Mouse (Mus musculus) neutrophil, adult 5-6 weeks (primary cell): ENCODE measurements around the gene Ctnnbl1. TPM values are rescaled to one million over a fixed set of nuclear protein-coding genes. Genes with fewer than 3 reads are reported as not detected.

Source experiments
- ATAC-seq: fragments of 151-379, 151-347 bp; 2 replicates; pipeline ENCODE4 v1.8.0; 2017; ENCODE audit warnings: mild to moderate bottlenecking, moderate TSS enrichment; ENCODE audit not compliant: insufficient number of reproducible peaks, poor library complexity, low FRiP score, severe bottlenecking; ENCODE audit errors: extremely low read depth
- total RNA-seq: library from RNA; stranded (forward); fragments of 200-1000 nt; gene quantifications from 2 replicates; pipeline ENCODE4 v1.2.3, GENCODE M21; 2017

Gene Ctnnbl1
- total RNA-seq, 1 experiment from 2014 or later = 31.5 TPM

DNA sequence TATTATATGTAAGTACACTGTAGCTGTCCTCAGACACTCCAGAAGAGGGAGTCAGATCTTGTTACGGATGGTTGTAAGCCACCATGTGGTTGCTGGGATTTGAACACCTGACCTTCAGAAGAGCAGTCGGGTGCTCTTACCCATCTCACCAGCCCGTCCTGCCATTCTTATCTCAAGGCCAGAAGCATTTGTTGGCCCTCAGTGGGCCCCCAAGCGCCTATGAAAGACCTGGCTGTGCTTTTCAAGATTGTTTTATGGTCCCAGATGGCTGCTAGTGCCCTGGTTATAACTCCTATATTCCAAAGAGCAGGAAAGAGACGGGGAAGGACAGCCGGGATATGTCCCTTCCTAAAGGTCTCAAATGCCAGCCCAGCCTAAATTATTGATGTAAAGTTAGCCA lies 118.6 kb downstream of the Ctnnbl1 start:
- no peak for ATAC-seq

DNA sequence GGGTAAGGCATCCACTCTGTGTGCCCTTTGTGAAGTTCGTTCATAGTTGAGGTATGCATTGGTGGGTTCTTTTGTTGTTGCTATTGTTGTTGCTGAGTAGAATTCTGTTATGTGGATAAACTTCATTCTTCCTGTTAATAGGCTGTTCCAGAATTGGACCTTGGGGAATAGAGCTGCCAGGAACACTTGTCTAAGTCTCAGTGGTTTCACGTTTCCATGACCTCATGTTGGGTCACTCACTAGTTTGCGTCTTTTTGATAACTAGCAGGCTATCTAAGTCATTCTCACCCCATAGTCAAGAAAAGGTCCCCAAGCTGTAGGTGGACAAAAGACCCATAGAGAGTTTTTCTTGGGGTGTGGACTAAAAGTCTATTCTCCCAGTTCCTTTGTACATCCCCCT lies 120.3 kb downstream of the Ctnnbl1 start:
- ATAC-seq = no peak

DNA sequence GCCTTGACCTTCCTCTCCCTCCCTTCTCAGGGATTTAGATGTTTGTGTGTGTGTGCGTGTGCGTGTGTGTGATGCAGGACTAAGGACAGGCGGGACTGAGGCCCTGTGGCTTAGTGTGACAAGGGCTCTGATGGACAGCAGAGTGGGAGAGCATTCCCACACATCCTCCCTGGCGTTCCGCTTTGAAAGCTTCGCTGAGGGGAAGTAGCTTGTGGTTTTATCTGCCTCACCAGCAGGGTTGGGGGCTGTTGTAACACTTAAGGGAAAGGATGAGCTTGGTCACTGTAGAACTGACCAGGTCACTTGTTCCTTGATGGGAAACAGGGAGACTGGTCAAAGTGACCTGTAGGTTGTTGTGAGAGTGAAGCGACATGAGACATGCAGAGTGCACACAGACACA lies 121.1 kb downstream of the Ctnnbl1 start:
- ATAC-seq = no peak

DNA sequence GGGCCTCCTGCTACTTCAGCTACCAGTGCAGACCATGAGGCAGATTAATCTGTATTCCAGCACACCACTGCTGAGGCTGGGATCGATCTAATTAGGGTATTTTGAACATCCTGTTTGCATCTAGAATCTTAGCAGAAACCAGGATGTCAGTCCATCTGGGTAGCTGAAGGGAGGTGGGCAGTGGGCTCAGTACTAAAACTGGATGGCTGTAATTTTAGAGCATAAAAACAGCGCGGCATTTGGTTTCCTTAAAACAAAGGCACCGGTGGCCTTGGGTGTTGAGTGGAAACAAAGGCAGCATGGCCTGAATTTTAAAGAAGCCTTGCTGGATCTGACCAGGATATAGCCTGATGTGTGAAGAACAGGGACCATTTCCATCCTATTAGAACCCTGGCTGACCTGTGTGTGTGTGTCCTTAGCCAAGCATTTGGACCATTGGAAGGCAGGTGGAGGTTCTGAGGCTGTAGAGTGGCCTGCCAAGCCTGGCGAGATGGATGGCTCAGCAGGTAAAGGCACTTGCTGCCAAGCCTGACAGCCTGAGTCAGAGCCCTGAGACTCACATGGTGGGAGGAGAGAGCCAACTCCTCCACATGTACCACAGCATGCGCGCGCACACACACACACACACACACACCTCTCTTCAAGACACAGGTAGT lies 122.0 kb downstream of the Ctnnbl1 start:
- no peak for ATAC-seq

DNA sequence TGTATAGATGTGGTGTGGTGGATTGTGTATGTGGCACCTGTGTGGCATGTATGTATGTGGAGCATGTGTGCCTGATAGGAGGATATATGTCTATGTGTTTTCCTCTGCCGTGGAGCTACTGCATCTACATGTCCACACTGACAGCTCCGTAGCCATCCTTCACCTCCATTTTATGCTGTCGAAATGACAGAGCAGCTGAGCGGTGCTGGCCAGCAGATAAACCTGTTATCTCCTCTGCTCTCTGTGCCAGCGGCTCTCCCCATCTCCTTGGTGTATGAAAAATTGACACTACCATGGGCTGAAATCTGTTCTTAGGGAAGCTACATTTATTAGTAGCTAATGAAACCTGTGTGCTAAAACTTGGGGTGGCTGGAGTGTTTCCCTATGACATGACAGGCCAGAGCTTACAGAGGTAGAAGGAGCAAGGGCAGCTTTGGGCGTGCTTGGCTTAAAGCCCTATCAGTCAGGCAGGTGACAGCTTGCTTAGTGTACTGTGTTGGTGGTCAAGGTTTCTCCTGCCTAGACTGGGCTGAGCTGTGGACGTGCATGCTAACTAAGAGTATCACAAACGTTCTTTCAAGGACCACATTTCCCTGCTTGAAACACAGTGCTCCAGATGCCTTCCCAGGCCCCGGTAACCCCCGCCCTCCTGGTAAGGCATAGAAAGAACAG lies 124.2 kb downstream of the Ctnnbl1 start:
- no peak for ATAC-seq

DNA sequence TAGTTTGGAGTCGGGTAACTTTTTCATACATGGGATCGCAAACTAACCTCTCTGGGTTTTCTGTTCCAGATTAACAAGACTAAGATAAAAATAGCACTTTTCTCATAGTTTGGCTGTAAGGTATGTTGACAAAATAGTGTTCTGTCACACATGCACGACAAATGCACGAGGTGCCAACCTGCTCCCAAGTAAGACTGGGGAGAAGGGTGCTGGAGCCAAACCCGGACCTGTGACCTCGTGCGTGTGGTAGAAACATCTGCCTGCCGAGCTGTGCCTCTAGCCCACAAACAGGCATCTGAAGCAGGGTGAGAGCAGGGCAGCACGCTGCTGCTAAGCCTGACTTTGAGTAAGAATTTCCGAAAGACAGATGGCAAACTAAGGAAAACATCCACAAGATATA lies 125.1 kb downstream of the Ctnnbl1 start:
- ATAC-seq = no peak

DNA sequence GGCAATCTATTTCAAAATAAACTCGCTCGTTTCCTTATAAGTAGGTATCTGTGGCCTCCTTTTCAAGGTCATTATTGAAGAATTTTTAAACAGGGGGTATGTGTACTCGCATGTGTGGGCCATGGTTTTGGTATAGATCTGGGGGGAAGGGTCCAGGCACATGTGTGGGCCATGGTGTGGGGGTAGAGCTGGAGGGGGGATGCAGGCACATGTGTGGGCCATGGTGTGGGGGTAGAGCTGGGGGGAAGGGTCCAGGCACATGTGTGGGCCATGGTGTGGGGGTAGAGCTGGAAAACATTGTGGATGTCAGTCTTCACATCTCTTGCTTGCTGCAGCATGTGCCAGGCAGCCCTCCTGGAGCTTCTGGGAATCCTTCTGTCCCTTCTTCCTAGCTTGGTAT lies 129.9 kb downstream of the Ctnnbl1 start:
- ATAC-seq = no peak

DNA sequence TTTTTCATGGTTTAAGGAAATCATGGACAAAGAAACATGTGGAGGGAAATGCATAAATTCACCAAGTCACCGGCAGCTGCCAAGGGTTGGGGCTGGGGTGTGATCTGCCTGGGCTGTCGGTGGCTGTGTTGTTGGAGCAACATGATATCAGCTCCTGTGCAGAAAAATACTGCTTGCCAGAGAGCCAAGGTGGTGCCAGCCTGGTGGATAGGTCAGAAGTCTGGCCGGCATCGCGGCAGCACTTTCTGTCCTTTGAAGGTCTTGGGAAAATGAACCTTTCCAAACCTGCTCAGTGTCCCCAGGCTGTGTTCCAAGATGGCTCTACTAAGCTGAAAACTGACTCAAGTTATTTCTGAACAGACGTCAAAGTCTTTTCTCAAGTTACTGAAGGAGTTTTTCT lies 133.0 kb downstream of the Ctnnbl1 start:
- no peak for ATAC-seq

DNA sequence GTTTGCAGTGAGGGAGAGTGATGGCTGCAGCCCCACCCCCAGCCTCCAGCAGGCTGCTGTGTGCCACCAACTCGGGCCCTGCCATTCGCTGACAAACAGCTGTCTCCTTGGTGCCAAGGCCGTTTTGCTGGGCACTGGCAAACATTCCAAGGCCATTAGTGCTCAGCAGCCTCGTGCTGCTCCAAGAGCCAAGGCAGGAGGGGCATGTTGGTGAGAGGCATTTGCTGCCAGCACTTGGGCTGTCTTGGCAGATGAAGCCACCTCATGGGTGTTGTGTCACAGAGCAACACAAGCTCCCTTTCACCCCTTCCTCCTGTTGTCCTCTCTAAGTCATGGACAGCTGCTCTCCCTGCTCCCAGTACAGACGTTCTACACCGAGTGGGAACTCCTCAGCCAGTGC lies 136.0 kb downstream of the Ctnnbl1 start:
- ATAC-seq = no peak

DNA sequence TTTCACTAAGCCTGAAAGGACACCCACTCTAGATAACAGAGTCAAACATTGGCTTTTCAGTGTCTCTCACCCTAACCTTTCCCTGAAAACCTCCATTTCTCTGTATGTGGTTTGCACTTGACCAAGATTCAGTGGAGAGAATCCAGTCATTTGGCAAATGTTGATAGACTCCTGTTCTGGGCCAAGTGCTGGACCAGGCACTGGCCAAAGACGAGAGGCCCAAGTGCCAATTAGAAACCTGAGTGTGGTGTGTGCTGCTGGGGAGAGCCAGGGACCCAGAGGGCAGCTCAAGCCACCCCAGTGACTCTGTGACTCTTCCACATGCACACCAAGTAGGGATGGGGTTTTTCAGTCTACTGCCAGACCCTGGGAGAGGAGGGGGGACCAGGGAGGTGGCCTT lies 136.5 kb downstream of the Ctnnbl1 start:
- ATAC-seq = no peak

DNA sequence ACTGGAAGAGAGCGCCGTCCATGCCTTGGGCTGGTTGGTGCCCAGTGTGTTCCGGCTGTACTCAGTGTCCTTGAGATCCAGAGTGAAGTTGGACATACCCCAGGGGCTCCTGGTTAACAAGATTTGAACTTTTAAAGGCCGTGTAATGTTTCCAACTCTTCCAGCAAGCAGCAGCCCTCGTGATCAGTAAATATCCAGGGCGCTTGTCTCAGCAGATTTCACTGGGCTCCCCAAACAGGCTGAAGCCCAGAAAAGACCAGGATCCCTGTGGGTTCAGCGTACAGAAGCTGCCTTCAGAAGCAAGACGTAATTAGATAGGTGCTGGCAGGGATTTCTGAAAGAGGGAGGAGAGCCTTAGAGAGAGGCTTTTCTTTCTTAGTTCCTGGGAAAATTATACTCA lies 137.9 kb downstream of the Ctnnbl1 start:
- ATAC-seq = no peak

DNA sequence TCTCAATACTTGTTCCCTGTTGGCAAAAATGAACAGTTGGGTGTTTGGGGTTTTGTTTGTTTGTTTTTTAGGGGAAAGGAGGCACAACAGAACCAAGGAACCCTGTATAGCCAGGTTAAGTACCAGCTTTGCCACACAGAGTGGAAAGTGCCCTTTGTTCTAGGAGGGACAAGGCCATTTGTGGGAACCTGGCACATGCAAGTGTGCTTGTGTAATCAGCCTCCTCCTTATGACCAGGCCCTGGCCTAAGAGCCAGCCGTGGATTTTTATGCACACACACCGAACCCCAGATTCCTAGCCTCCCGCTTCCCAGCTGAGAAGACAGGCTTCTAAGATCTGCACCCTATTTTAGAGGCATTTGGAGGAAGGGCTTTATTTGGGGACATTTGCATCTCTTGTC lies 140.2 kb downstream of the Ctnnbl1 start:
- no peak for ATAC-seq

DNA sequence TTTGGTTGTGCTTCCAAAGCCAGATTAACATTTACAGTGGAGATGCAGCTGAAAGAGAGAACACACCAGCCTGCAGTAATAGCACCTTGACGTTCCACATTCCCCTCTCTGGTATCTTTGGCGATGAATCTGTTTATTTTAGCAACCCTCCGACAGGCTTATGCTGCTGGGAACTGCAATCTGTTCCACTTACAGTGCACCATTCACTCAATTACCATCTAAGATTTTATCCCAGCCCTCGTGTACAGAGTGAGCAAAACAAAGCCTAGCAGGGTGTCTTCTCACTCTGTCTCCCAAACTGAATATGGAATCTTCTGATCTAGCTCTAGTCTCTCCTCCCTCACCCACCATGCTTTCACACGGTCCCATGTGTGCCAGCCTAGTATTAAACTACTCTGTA lies 140.8 kb downstream of the Ctnnbl1 start:
- no peak for ATAC-seq

DNA sequence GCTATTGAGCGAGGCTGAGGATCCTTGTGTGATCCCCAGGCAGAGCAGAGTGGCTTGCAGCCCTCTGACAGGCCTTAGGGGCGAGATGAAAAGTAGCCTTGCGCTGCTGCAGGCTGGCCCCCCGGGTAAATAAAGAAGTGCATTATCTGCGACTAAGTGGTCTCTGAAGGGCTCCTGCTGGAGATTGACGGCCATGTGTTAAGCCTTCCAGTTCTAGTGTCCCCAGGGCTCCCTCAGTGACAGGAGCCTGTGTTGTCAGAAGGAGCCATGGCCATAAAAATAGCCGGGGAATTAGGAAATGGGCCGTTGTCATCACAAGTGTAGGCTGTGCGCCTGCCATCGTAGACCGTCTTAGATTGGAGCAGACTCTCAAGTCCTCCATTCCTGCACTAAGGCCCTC lies 144.7 kb downstream of the Ctnnbl1 start:
- ATAC-seq = no peak

DNA sequence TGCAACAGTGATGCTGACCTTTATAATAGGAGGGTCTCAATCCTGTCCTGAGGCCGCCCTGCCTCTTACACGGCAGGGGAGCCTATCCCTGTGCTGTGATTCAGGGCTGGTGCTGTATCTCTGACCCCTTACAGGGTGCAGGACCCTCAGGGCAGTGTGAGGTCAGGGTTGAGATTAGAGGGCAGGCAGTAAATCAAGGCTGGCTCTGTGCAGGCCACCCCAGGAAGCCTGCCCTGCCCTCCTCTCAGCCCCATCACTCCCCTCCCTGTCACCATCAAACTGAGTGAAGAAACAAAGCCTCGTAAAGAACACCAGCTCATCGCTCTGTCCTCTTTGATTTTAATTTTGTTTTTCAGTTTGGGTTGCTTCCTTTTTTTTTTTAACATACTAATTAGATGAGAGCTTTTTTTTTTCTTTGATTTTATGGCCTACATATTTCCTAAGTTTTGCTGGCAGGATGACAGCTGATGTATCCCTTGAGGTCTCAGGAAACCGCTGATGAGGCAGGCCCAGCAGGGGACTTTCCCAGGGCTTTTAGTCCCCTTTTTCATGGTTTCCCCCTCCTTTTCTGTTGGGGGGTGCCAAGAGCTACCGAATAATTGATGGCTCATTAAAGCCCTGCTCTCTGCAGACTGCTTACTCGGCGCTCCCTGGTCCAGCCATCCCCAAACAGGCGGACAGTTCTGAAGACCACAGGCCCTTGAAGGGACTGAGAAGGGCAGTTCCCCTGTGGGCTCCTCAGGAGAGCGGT lies 150.2 kb downstream of the Ctnnbl1 start:
- ATAC-seq = no peak

DNA sequence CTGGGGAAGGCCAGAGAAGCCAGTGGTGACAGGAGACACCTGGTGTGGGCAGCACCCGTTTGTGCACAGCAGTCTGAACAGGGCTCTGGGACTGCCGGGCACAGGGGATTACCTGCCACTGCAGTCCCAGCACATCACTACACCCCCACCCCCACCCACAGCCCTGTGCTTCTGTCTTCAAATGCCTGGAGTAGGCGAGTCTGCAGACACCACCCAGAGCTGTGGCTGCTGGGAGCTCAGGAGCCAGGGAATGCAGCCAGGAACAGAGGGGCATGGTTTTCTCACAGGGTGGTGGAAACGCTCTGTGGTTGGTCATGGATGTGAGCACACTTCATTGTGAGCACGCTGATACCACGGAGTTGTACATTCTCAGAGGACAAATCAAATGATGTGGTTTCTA lies 154.0 kb downstream of the Ctnnbl1 start:
- no peak for ATAC-seq

DNA sequence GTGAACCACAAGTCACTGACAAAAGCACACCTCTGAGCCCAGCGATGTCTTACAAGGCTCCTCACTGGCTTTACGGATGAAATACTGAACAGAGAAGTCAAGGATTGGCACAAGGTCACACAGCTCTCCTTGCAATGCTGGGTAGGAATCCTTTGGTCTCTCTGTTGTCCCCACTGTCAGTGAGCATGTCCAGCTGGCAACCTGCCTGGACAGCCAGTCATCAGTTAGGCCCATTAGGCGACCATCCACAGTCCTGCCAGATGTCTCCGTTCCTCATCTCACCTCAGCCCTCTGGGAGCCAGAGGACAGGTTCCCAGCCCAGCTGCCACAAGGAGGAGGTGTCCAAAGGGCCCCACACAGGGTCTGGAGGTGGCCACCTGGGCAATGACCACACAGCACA lies 159.9 kb downstream of the Ctnnbl1 start:
- ATAC-seq = no peak

DNA sequence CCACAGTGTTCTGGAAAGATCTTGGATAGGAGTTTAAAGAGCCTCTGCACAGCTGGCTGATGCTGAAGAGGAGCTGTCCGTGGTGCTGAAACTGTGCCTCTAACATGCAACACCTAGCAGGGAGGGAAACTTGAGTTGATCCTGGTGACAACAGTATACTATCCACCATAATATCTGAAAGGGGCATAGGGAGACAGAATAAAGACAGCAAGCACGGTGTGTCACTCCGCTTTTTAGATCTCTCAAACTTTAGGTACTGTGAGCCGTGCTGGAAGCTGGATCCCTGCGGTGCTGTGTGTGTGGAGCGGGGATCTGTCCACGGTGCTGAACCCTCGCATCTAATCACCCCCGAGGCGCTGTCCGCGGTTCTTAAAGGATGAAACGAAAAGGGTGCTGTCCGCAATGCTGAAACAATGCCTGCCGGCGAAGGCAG lies 176.0 kb downstream of the Ctnnbl1 start:
- no peak for ATAC-seq

DNA sequence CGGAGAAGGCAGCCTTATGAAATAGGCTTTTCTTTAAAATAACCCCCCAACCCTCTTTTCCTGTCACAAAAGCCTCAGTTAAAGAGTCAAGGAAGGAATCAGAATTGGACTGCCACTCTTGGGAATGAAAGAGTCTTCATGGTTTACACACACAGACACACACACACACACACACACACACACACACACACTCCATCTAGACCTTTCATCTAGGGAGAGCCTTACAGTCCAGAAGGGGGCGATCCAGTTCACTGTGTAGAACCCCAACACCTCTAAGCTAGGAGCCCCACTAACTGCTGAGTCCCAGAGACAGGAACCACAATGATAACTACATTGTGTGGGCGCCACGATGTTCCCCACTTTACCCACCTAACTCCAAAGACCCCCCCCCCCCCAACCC lies 176.5 kb downstream of the Ctnnbl1 start:
- no peak for ATAC-seq

DNA sequence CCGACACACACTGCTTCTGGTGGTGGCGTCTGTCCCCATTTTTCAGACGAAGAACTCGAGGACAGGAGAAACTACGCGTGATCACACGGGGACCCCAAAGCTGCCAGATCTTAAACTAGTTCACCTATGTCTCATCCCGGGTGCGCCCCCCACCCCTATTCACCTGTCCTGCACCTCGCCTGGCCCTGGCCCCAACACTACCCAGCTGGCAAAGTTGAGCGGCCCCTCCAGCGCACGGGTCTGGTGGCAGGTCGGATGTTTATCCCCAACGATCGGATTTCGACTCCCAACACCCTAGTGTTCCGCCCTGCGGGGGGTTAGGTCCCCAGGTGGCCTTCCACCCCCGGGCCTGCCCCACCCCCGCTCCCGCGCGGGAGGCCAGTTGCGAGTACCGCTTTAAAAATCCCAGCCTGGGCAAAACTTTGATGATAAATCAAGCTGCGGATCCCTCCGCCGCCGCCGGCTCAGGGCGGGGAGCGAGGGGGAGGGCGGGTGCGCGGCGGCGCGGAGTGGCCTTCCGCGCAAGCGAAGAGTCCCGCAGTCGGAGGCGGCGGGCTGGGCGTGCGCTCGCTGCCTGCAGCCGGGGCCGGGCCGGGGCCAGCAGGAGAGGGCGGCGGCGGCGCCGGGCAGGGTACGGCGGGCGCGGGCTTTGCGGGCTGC lies 177.0 kb downstream of the Ctnnbl1 start, which contains the start of gene Vstm2l:
Vstm2l (plus strand) TSS at position 549 of the 660 bp plus-strand sequence.
- no peak for ATAC-seq
